Mouse (Mus musculus) midbrain, embryonic 12.5 days (tissue): ENCODE measurements around the gene Mad1l1. TPM values are rescaled to one million over a fixed set of nuclear protein-coding genes. Genes with fewer than 3 reads are reported as not detected.

Source experiments
- ATAC-seq: fragments of 200-750 bp; cut with Nextera tagmentation; 2 replicates; pipeline ENCODE4 v1.8.0; 2017; ENCODE audit warnings: low read depth, moderate TSS enrichment, moderate library complexity; ENCODE audit not compliant: low FRiP score
- H3K27ac ChIP-seq: fragments of 300-500 bp; sonication (generic); replicated peaks from 2 replicates; pipeline ENCODE4 v1.5.1; 2016; ENCODE audit warnings: mild to moderate bottlenecking
- H3K27me3 ChIP-seq: fragments of 300-500 bp; sonication (generic); 2 replicates; pipeline ENCODE4 v1.6.1; 2016; ENCODE audit warnings: mild to moderate bottlenecking
- H3K36me3 ChIP-seq: fragments of 300-500 bp; sonication (generic); 2 replicates; pipeline ENCODE4 v1.6.1; 2016
- H3K4me1 ChIP-seq: fragments of 300-500 bp; sonication (generic); 2 replicates; pipeline ENCODE4 v1.6.1; 2016
- H3K4me2 ChIP-seq: fragments of 300-500 bp; sonication (generic); replicated peaks from 2 replicates; pipeline ENCODE4 v1.6.1; 2016; ENCODE audit warnings: mild to moderate bottlenecking, moderate library complexity
- H3K4me3 ChIP-seq: fragments of 300-500 bp; sonication (generic); 2 replicates; pipeline ENCODE4 v1.5.1; 2016; ENCODE audit warnings: mild to moderate bottlenecking
- H3K9ac ChIP-seq: fragments of 300-500 bp; sonication (generic); replicated peaks from 2 replicates; pipeline ENCODE4 v1.6.1; 2016; ENCODE audit warnings: mild to moderate bottlenecking, moderate library complexity
- H3K9me3 ChIP-seq: fragments of 300-500 bp; sonication (generic); 2 replicates; pipeline ENCODE4 v1.6.1; 2016; ENCODE audit warnings: mild to moderate bottlenecking
- WGBS: fragments of 180-500 bp; shearing (Covaris S2); methylation state at CpG from one replicate; pipeline ENCODE4 v1.1.7; 2016; 5-methylcytosine and 5-hydroxymethylcytosine counted together
- polyA plus RNA-seq: library from polyadenylated mRNA; unstranded; fragments of >200 nt; fragmentation: Nextera tagmentation; extraction: Ambion mirVana; gene quantifications from 2 replicates; pipeline ENCODE4 v1.2.1, GENCODE M21; 2016

Mad1l1 gene
- polyA plus RNA-seq, 1 experiment from 2014 or later: 48.7 TPM

- 0 out of 2 replicates have a peak, but pooled peaks cover 5% of the 10 kb centered on the region for H3K4me1 ChIP-seq
- no peak for ATAC-seq
- H3K9ac ChIP-seq: no peak overlapping the region
- no peak overlapping the region for H3K4me3 ChIP-seq
- WGBS: 92% methylated on average over 4 of the region's 4 CpGs
- no peak overlapping the region for H3K27ac ChIP-seq
- H3K36me3 ChIP-seq: no peaks in the 10 kb centered on the region
- no peaks in the 10 kb centered on the region for H3K9me3 ChIP-seq
- no peak overlapping the region for H3K4me2 ChIP-seq
- no peaks in the 10 kb centered on the region for H3K27me3 ChIP-seq
These were observed 139.0 kb downstream of the Mad1l1 start for GRCm38 (mm10) chr5:140182351-140182750.

DNA sequence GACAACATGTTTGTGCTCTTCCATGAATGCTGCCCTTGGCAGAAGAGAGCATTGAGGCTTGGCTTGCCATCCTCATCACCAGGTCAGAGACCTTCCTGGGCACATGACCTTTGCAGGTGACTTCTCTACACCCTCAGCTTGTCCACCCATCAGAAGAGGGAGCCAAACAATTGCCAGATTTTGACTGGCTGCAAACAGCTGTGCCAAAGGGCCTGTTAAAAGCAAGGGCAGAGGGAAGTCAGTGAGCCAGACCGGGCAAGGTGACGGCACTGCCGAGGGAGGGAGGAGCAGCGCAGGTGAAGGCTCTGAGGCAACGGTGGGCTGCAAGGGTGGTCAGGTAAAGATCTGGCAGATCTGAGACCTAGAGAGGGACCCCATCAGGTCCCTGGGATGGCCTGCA lies 141.3 kb downstream of the Mad1l1 start:
- H3K36me3 ChIP-seq: no peaks in the 10 kb centered on the region
- no peak overlapping the region for H3K27ac ChIP-seq
- H3K4me3 ChIP-seq: no peak overlapping the region
- ATAC-seq: no peak
- H3K27me3 ChIP-seq: no peaks in the 10 kb centered on the region
- no peaks in the 10 kb centered on the region for H3K9me3 ChIP-seq
- WGBS: 98% methylated on average over 5 of the region's 5 CpGs
- no peak overlapping the region for H3K9ac ChIP-seq
- no peak overlapping the region for H3K4me2 ChIP-seq
- peaks cover 13% of the 10 kb centered on the region for H3K4me1 ChIP-seq

DNA sequence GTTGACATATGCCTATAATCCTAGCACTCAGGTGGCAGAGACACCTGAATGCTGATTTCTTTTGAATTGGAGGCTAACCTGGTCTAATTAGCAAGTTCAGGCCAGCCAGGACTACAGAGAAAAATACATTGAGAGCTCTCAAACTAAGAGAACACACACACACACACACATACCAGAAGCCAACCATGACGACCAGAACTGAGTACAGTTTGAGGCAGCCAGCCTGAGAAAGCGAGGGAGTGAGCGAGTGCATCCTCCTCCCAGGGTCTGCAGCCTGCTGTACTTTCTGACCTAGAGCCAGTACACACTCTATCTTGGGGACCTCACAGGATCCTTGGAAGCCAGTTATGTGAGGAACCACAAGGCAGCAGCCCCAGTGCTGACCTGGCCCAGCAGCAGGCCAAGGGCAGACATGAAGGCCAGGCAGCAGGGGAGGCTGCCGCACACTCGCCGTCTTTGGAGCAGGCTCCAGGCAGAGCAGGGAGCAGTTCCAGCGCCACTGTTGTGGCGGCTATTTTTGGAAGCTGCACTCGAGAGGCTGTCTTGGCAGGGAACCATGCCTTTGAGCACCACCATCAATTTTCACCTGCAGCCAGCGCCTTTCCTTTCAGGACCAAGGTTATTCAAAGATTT lies 143.2 kb downstream of the Mad1l1 start:
- H3K9me3 ChIP-seq: no peaks in the 10 kb centered on the region
- H3K4me2 ChIP-seq: no peak overlapping the region
- H3K4me1 ChIP-seq: peaks cover 25% of the 10 kb centered on the region
- no peak for ATAC-seq
- WGBS: 69% methylated on average over 10 of the region's 10 CpGs
- H3K36me3 ChIP-seq: no peaks in the 10 kb centered on the region
- no peak overlapping the region for H3K27ac ChIP-seq
- H3K4me3 ChIP-seq: no peak overlapping the region
- no peak overlapping the region for H3K9ac ChIP-seq
- H3K27me3 ChIP-seq: no peaks in the 10 kb centered on the region

DNA sequence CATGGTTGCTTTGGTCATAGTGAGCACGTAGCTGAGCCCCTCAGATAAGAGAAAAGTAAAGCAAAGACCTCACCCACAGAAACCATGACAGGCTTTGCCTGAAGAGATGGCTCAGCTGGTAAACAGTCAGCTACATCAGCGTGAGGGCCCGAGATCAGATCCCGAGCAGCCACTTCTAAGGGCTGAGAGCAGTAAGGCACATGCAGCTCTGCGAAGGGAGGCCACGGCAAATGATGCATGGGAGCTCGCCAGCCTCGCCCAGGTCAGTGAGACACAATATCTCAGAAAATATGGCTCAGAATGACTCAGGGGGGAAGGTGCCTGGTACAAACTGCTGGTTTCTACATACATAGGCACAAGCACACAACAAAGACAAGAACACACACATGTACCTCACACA lies 143.8 kb downstream of the Mad1l1 start:
- 86% methylated on average over 8 of the region's 8 CpGs for WGBS

GRCm38 (mm10) chr5:140176370-140176769 lies 145.0 kb downstream of the Mad1l1 start:
- 73% methylated on average over 3 of the region's 3 CpGs for WGBS
- no peak overlapping the region for H3K27ac ChIP-seq
- no peaks in the 10 kb centered on the region for H3K27me3 ChIP-seq
- H3K4me3 ChIP-seq: no peak overlapping the region
- H3K9ac ChIP-seq: no peak overlapping the region
- no peak overlapping the region for H3K4me2 ChIP-seq
- H3K36me3 ChIP-seq: no peaks in the 10 kb centered on the region
- ATAC-seq: no peak
- no peaks in the 10 kb centered on the region for H3K9me3 ChIP-seq
- peaks cover 33% of the 10 kb centered on the region for H3K4me1 ChIP-seq

More for the DNA sequence above, 143.8 kb downstream of the Mad1l1 start:
- H3K27me3 ChIP-seq: no peaks in the 10 kb centered on the region
- H3K27ac ChIP-seq: no peak overlapping the region
- no peak overlapping the region for H3K4me2 ChIP-seq
- peaks cover 25% of the 10 kb centered on the region for H3K4me1 ChIP-seq
- no peak for ATAC-seq
- no peak overlapping the region for H3K9ac ChIP-seq
- no peak overlapping the region for H3K4me3 ChIP-seq
- H3K36me3 ChIP-seq: no peaks in the 10 kb centered on the region
- H3K9me3 ChIP-seq: no peaks in the 10 kb centered on the region

- Histone ChIP-seq H3K9me3 (no peaks in the 10 kb centered on the region), H3K4me2 (no peak overlapping the region), H3K9ac (no peak overlapping the region), H3K36me3 (no peaks in the 10 kb centered on the region), H3K4me1 (peaks cover 34% of the 10 kb centered on the region), H3K27me3 (no peaks in the 10 kb centered on the region), H3K27ac (peak overlapping the region; percentile 31), H3K4me3 (no peak overlapping the region)
- ATAC-seq: no peak
- WGBS: 66% methylated on average over 14 of the region's 14 CpGs
These were observed 146.4 kb downstream of the Mad1l1 start for GRCm38 (mm10) chr5:140174814-140175490.

DNA sequence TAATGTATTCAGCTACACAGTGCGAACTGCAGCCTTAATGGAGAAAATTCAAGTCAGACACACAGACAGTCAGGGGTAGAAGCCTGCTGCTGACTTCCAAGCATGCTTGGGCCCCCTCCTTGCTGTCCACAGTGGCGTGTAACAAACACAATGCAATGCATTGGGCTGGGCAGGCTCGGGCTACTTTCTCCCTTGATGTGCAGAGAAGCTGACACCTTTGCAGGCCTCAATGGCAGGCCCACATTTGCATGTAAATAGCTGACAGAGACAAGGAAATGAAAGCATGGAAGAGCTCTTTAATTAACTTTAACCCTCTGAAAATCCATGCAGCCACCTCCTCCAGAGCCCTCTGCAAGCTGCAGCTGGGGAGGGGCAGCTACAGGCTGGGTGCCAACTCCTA lies 147.3 kb downstream of the Mad1l1 start:
- Histone ChIP-seq H3K36me3 (no peaks in the 10 kb centered on the region), H3K9ac (no peak overlapping the region), H3K9me3 (no peaks in the 10 kb centered on the region), H3K4me1 (peaks cover 34% of the 10 kb centered on the region), H3K4me3 (no peak overlapping the region), H3K27ac (peak overlapping the region; percentile 31), H3K4me2 (no peak overlapping the region), H3K27me3 (no peaks in the 10 kb centered on the region)
- 10% methylated on average over 3 of the region's 3 CpGs for WGBS
- ATAC-seq: peak; percentile 61; the same call in 1 of the 2 replicates

DNA sequence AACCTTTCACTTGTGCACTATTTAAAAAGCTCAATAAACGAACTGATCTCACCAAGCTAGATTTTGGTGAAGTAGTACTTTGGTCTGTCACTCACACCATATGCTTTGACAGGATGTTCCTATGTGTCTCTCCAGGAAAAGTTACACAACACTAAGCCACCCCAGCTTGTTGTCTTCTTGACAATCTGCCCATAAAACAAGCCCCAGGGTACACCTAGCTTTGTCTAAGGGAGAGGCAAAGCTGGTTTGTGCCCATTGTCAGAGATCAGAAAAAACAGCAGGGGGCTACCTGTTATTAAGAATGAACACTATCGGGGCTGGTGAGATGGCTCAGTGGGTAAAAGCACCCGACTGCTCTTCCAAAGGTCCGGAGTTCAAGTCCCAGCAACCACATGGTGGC lies 148.2 kb downstream of the Mad1l1 start:
- Histone ChIP-seq H3K9me3 (no peaks in the 10 kb centered on the region), H3K27me3 (no peaks in the 10 kb centered on the region), H3K36me3 (no peaks in the 10 kb centered on the region), H3K4me2 (no peak overlapping the region), H3K9ac (no peak overlapping the region), H3K4me3 (no peak overlapping the region), H3K4me1 (peaks cover 32% of the 10 kb centered on the region), H3K27ac (no peak overlapping the region)
- ATAC-seq: no peak
- WGBS: 82% methylated on average over 4 of the region's 4 CpGs

DNA sequence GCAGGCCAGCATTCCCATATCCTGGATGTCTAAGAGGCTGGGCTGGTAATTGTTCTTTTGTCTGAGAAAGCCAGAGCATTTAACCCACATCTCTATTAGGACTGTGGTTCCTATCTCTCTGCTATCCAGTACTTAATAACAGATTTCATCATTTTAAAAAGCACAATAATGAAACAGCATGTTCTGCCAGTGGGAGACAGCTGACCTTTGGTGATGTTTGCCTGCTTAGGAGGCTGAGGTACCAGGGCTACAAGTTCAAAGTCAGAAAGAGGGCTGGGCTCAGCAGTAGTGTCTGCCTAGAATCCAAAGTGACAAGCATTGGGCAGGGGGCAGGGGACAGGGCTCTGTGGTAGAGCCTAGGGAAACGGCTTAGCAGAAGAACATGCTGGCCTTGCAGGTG lies 149.6 kb downstream of the Mad1l1 start:
- no peak for ATAC-seq
- Histone ChIP-seq H3K9ac (no peak overlapping the region), H3K4me3 (no peak overlapping the region), H3K9me3 (no peaks in the 10 kb centered on the region), H3K4me1 (peaks cover 31% of the 10 kb centered on the region), H3K27ac (no peak overlapping the region), H3K4me2 (no peak overlapping the region), H3K36me3 (no peaks in the 10 kb centered on the region), H3K27me3 (no peaks in the 10 kb centered on the region)
- WGBS: 66% methylated on average over 1 of the region's 1 CpGs

GRCm38 (mm10) chr5:140167531-140167930 lies 153.8 kb downstream of the Mad1l1 start:
- H3K27me3 ChIP-seq: no peaks in the 10 kb centered on the region
- no peak overlapping the region for H3K27ac ChIP-seq
- H3K9ac ChIP-seq: no peak overlapping the region
- 88% methylated on average over 6 of the region's 6 CpGs for WGBS
- ATAC-seq: no peak
- no peak overlapping the region for H3K4me3 ChIP-seq
- H3K4me2 ChIP-seq: no peak overlapping the region
- no peaks in the 10 kb centered on the region for H3K36me3 ChIP-seq
- peaks cover 9% of the 10 kb centered on the region; the same call in 1 of the 2 replicates for H3K4me1 ChIP-seq
- no peaks in the 10 kb centered on the region for H3K9me3 ChIP-seq

DNA sequence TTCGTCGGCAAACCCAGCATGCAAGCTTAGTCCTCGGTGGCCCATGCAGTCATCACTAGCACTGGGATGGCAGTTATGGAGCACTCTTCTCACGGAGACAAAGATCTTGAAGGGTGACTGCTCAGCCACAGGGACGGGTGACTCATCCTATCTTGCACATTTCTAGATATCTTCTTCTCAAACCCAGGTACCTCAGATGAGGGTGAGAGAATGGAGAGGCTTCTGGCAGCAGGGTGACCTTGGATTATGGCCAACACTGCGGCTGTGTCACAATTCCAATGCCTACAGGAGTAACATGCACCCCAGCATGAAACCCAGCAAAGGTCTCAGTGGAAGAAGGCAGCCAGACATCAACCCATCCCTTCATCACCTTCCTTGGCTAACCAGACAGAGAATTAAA lies 154.3 kb downstream of the Mad1l1 start:
- peaks cover 8% of the 10 kb centered on the region; the same call in 1 of the 2 replicates for H3K4me1 ChIP-seq
- H3K36me3 ChIP-seq: no peaks in the 10 kb centered on the region
- no peak overlapping the region for H3K4me2 ChIP-seq
- 97% methylated on average over 6 of the region's 6 CpGs for WGBS
- no peak overlapping the region for H3K4me3 ChIP-seq
- H3K27ac ChIP-seq: no peak overlapping the region
- no peaks in the 10 kb centered on the region for H3K27me3 ChIP-seq
- no peak for ATAC-seq
- no peaks in the 10 kb centered on the region for H3K9me3 ChIP-seq
- H3K9ac ChIP-seq: no peak overlapping the region

GRCm38 (mm10) chr5:140163947-140164346 lies 157.4 kb downstream of the Mad1l1 start:
- ATAC-seq: no peak
- Histone ChIP-seq H3K27me3 (no peaks in the 10 kb centered on the region), H3K27ac (no peak overlapping the region), H3K36me3 (no peaks in the 10 kb centered on the region), H3K4me3 (no peak overlapping the region), H3K9me3 (no peaks in the 10 kb centered on the region), H3K9ac (no peak overlapping the region), H3K4me2 (no peak overlapping the region), H3K4me1 (no peaks in the 10 kb centered on the region)
- WGBS: 89% methylated on average over 6 of the region's 6 CpGs
